Mouse (Mus musculus) bone marrow macrophage, adult 2 months (primary cell): Measurements from ENCODE around the gene Usp29.

ENCODE experiments used
- CTCF ChIP-seq: IDR thresholded peaks from 2 replicates; pipeline ENCODE4 v1.5.1; 2012; ENCODE audit warnings: low read depth, mild to moderate bottlenecking, low read length, moderate library complexity
- POLR2A ChIP-seq: IDR thresholded peaks from 2 replicates; pipeline ENCODE4 v1.6.1; 2012; ENCODE audit warnings: mild to moderate bottlenecking, low read depth, low read length, borderline replicate concordance

DNA sequence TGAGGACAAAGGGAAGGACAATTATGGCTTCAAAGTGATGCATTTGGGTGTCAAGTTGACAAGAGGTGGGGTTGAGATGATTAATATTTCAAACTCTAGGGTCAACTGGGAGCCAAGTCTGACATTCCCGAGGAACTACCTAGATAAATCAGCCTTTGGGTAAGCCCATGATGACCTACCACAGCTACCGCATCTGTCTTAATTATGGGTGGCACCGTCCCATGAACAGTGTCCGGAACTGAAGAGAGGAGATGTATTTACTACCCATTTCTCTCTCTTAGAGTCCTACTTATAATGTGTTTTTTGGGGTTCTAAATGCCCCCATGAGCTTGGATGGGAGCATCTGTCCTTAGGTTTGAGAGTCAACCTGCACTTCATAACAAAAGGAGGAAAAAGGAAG lies 226.2 kb downstream of the Usp29 start:
- TF ChIP-seq CTCF (no peak), POLR2A (no peak)
